Mouse (Mus musculus) limb, embryonic 11.5 days (tissue): ENCODE measurements at regions not wholly inside any gene's neighbourhood (a gene's known extent, or its start where the extent isn't known, plus 50 kb on each side); places are given as distances from the start of the nearest gene placed in this dataset.
A peak's percentile ranks its signal among the peaks of the same experiment; 100 is the strongest.

Source experiments
- ATAC-seq: fragments of 200-750 bp; cut with Nextera tagmentation; 2 replicates; pipeline ENCODE4 v1.8.0; 2017; ENCODE audit warnings: low read depth; ENCODE audit not compliant: insufficient number of reproducible peaks, low FRiP score, low TSS enrichment
- DNase-seq: peaks from one replicate; pipeline ENCODE4 v3.0.0-alpha.2; 2015; ENCODE audit warnings: low spot score
- H3K27ac ChIP-seq: fragments of 300-500 bp; sonication (generic); replicated peaks from 2 replicates; pipeline ENCODE4 v1.5.1; 2014; ENCODE audit warnings: low read depth, mild to moderate bottlenecking, low read length
- H3K27me3 ChIP-seq: fragments of 300-500 bp; sonication (generic); 2 replicates; pipeline ENCODE4 v1.6.1; 2014; ENCODE audit warnings: mild to moderate bottlenecking, low read length, mixed read lengths; ENCODE audit not compliant: control insufficient read depth, insufficient read depth
- H3K36me3 ChIP-seq: fragments of 300-500 bp; sonication (generic); 2 replicates; pipeline ENCODE4 v1.6.1; 2014; ENCODE audit warnings: mild to moderate bottlenecking, low read length, moderate library complexity, mixed read lengths; ENCODE audit not compliant: control insufficient read depth, insufficient read depth
- H3K4me1 ChIP-seq: fragments of 300-500 bp; sonication (generic); 2 replicates; pipeline ENCODE4 v1.6.1; 2014; ENCODE audit warnings: low read length, mixed read lengths; ENCODE audit not compliant: control insufficient read depth, insufficient read depth
- H3K4me2 ChIP-seq: fragments of 300-500 bp; sonication (generic); 2 replicates; pipeline ENCODE4 v1.6.1; 2014; ENCODE audit warnings: low read depth, mild to moderate bottlenecking, moderate library complexity; ENCODE audit not compliant: severe bottlenecking
- H3K4me3 ChIP-seq: fragments of 300-500 bp; sonication (generic); 2 replicates; pipeline ENCODE4 v1.5.1; 2014; ENCODE audit warnings: low read depth, low read length
- H3K9ac ChIP-seq: fragments of 300-500 bp; sonication (generic); 2 replicates; pipeline ENCODE4 v1.6.1; 2014; ENCODE audit warnings: mild to moderate bottlenecking, low read length
- H3K9me3 ChIP-seq: fragments of 300-500 bp; sonication (generic); 2 replicates; pipeline ENCODE4 v1.6.1; 2016; ENCODE audit warnings: low read length; ENCODE audit not compliant: control insufficient read depth
- WGBS: fragments of 180-500 bp; shearing (Covaris S2); extraction: QIAGEN DNeasy Blood & Tissue Kit; methylation state at CpG from one replicate; pipeline ENCODE4 v1.1.7; 2014; 5-methylcytosine and 5-hydroxymethylcytosine counted together

GRCm38 (mm10) chr7:84800966-84801365 lies 52.4 kb upstream of the Olfr291 start:
- no peaks in the 10 kb centered on the region for H3K27me3 ChIP-seq
- no peaks in the 10 kb centered on the region for H3K36me3 ChIP-seq
- H3K4me2 ChIP-seq = no peak overlapping the region
- no peaks in the 10 kb centered on the region for H3K9me3 ChIP-seq
- ATAC-seq (no peak), DNase-seq (no peak)
- H3K9ac ChIP-seq = no peak overlapping the region
- H3K27ac ChIP-seq = no peak overlapping the region
- no peak overlapping the region for H3K4me3 ChIP-seq
- H3K4me1 ChIP-seq = no peaks in the 10 kb centered on the region
- WGBS = 25% methylated on average over 12 of the region's 12 CpGs

DNA sequence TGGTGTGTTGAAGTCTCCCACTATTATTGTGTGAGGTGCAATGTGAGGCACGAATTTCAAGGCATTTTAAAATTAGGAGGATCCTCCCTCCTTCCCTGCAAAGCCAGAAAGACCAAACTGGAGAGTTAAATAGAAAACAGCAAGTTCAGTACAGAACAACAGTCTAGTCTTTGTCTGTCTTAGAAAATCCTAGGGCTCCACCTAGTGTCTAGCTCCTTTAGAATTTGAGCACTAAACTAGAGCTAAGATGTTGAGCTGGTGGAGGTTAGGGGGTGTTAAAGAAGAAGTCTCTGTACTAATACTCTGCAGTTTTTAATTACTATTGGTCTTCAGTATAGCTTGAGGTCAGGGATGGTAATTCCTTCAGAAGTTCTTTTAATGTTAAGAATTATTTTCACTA lies 58.7 kb upstream of the Olfr291 start:
- Histone ChIP-seq H3K4me3 (no peak overlapping the region), H3K9me3 (no peaks in the 10 kb centered on the region), H3K4me1 (no peaks in the 10 kb centered on the region), H3K27ac (no peak overlapping the region), H3K4me2 (no peak overlapping the region), H3K27me3 (no peaks in the 10 kb centered on the region), H3K9ac (no peak overlapping the region), H3K36me3 (no peaks in the 10 kb centered on the region)
- no peak for ATAC-seq
- 7% methylated on average over 1 of the region's 1 CpGs for WGBS
- DNase-seq = no peak

DNA sequence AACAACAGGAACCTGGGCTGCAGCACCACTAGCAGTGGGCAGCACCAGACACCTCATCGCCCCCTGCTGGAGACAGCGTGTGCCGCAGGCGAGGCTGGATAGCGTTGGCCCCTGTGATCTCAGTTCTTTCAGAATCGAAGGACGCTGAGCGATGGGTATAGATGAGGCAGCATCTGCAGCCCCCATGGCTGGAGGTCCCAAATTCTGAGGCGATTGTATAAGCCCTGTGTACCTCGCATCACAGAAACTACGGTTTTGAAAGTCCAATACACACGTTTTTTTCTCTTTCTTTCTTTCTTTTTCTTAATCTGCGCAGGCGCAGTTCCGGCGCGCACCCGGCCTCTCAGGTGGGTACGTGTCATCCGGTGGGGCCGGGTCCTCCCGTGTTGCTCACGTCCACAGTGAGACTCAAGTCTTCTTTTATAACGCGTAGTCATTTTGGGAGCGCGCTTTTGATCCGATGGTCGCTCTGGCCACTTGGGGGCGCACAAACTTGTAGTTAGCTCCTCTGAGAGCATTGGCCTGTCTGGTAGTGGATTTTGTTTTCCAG lies 74.0 kb upstream of the Olfr291 start:
- Histone ChIP-seq H3K27me3 (no peaks in the 10 kb centered on the region), H3K4me3 (peak overlapping the region; percentile 42), H3K9me3 (no peaks in the 10 kb centered on the region), H3K9ac (peak overlapping the region; percentile 58), H3K27ac (no peak overlapping the region), H3K4me2 (peak overlapping the region; percentile 64), H3K36me3 (no peaks in the 10 kb centered on the region), H3K4me1 (no peaks in the 10 kb centered on the region)
- ATAC-seq (peak; percentile 96), DNase-seq (peak; percentile 92)
- under 1% methylated on average over 30 of the region's 30 CpGs for WGBS

- H3K4me3 ChIP-seq = no peak overlapping the region
- DNase-seq (no peak), ATAC-seq (no peak)
- no peak overlapping the region for H3K4me2 ChIP-seq
- H3K9ac ChIP-seq = no peak overlapping the region
- H3K36me3 ChIP-seq = no peaks in the 10 kb centered on the region
- H3K9me3 ChIP-seq = no peaks in the 10 kb centered on the region
- H3K27ac ChIP-seq = no peak overlapping the region
- H3K27me3 ChIP-seq = no peaks in the 10 kb centered on the region
- H3K4me1 ChIP-seq = no peaks in the 10 kb centered on the region
These were observed 75.7 kb upstream of the Olfr291 start for GRCm38 (mm10) chr7:84777696-84778095.

DNA sequence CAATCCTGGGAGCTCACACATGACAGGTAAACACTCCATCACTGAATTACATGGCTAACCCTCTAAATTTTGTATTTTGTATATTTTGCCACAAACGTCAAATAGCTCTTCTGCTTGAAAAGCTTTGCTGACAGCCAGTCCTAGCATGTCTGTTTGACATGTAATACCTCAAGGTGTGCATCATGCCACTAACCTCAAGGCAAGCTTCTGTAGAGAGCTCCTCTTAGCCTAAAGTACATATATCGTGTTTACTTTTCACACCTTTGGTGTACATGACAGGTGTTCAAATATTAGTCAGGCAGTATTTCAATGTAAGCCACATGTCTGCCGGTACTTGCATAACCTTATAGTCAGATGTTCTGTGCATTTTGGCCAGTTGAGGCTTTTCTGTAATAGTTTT lies 66.5 kb upstream of the Zfand6 start:
- no peaks in the 10 kb centered on the region for H3K9me3 ChIP-seq
- DNase-seq (no peak), ATAC-seq (no peak)
- no peak overlapping the region for H3K4me2 ChIP-seq
- no peaks in the 10 kb centered on the region for H3K36me3 ChIP-seq
- WGBS = 85% methylated on average over 3 of the region's 3 CpGs
- H3K27ac ChIP-seq = no peak overlapping the region
- H3K9ac ChIP-seq = no peak overlapping the region
- no peaks in the 10 kb centered on the region for H3K27me3 ChIP-seq
- H3K4me1 ChIP-seq = no peaks in the 10 kb centered on the region
- H3K4me3 ChIP-seq = no peak overlapping the region

DNA sequence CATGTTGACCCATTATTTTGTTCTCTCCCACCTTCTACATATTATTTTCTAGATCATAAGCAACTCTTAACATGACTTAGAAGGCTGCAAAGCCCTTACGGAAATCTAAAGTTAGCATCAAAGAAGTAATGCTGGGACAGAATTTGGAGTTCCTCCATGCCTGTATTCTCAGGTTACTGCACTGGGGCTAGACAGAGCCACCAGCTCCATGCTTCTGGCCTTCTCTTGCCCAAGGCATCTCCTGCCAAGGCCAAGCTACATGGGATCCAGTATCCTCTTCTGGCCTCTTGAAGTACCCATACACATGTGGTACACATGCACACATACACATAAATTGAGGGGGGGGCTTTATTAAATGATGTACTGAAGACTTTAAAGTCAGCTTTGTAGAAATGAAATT lies 63.6 kb upstream of the Zfand6 start:
- Histone ChIP-seq H3K27me3 (no peaks in the 10 kb centered on the region), H3K27ac (no peak overlapping the region), H3K36me3 (no peaks in the 10 kb centered on the region), H3K9me3 (no peaks in the 10 kb centered on the region), H3K9ac (no peak overlapping the region), H3K4me2 (no peak overlapping the region), H3K4me1 (no peaks in the 10 kb centered on the region), H3K4me3 (no peak overlapping the region)
- WGBS = 81% methylated on average over 1 of the region's 1 CpGs
- ATAC-seq (no peak), DNase-seq (no peak)

DNA sequence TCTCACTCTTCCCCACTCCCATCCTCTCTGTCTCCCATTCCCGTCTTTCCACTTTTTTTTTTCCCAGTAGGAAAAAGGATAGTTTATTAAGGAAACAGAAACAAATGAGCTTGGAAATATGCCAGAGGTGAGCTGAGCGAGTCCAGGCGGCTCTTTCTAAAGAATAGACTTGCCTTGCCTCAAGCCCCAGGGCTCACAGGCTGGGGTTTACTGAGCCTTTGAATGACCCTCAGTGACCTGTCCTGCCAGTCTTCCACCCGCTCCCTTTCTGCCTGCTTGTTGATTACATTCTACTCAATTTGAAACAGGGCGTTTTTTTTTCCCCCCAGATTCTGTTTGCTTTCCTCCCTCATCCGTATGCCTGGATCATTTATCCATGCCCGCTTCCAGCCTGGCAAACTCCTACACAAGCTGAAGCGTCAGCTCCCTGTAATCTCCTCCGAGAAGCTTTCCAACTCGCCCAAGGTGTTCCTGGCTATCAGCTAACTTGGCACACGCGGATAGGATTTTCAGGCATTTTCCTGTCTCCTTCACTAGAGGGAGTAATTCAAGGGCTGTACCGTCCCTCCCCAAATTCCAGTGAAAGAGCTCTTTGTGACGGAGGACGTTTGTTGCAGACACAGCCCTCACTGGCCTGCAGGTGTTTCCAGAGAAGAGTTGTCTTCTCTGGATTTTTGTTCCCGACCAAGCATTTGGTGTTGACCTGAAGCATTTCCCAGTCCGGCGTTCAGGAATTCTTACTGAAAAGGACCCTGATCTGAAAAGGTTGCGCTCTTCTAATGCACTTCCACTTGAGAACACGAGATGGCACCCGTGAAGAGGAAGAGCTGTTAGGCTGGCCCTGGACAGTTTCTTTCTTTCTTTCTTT lies 59.9 kb upstream of the Zfand6 start:
- ATAC-seq (peak; percentile 39; the same call in 1 of the 2 replicates), DNase-seq (peak; percentile 74)
- 6% methylated on average over 21 of the region's 21 CpGs for WGBS
- Histone ChIP-seq H3K9ac (0 out of 2 replicates have a peak overlapping the region, but pooled peaks have one; percentile 22), H3K9me3 (no peaks in the 10 kb centered on the region), H3K27me3 (no peaks in the 10 kb centered on the region), H3K36me3 (no peaks in the 10 kb centered on the region), H3K4me2 (peak overlapping the region; percentile 36), H3K4me1 (no peaks in the 10 kb centered on the region), H3K27ac (no peak overlapping the region), H3K4me3 (peak overlapping the region; percentile 28)

DNA sequence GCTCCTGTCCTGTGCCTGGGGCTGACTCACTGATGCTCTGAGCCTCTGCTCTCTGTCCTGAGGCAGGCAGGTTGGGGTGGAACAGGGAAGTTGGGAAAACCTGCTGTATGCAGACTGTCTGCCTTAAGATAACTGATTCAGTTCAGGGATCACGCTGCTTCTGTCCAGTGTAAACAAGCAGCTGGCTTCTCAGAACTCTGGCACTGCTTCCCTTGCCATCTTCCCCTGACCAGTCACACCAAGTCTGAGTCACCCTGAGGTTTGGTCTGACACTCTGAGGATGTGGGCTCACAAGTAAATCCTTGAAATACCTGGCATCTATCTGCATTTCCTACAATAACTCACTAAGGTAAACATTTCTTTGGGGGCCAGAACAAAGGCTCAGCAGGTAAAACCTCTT lies 58.1 kb upstream of the Zfand6 start:
- Histone ChIP-seq H3K4me1 (no peaks in the 10 kb centered on the region), H3K9ac (no peak overlapping the region), H3K36me3 (no peaks in the 10 kb centered on the region), H3K4me2 (no peak overlapping the region), H3K27me3 (no peaks in the 10 kb centered on the region), H3K27ac (no peak overlapping the region), H3K4me3 (no peak overlapping the region), H3K9me3 (no peaks in the 10 kb centered on the region)
- DNase-seq (no peak), ATAC-seq (no peak)
- WGBS = 82% methylated on average over 1 of the region's 1 CpGs
